Mouse (Mus musculus) small intestine, adult 10 weeks (tissue): Measurements from ENCODE around the gene Zbtb14. TPM values are rescaled to one million over a fixed set of nuclear protein-coding genes. Genes with fewer than 3 reads are reported as not detected.

Source experiments
- polyA plus RNA-seq: library from polyadenylated mRNA; stranded (reverse); fragments of 350-450 nt; fragmentation: Illumina TruSeq; extraction: RNeasy Lipid Tissue Mini Kit (QIAGEN cat#74804); gene quantifications from one replicate; pipeline ENCODE4 v1.2.3, GENCODE M21; 2014; ENCODE audit warnings: low replicate concordance

The Zbtb14 gene
- 14.8 TPM for polyA plus RNA-seq

DNA sequence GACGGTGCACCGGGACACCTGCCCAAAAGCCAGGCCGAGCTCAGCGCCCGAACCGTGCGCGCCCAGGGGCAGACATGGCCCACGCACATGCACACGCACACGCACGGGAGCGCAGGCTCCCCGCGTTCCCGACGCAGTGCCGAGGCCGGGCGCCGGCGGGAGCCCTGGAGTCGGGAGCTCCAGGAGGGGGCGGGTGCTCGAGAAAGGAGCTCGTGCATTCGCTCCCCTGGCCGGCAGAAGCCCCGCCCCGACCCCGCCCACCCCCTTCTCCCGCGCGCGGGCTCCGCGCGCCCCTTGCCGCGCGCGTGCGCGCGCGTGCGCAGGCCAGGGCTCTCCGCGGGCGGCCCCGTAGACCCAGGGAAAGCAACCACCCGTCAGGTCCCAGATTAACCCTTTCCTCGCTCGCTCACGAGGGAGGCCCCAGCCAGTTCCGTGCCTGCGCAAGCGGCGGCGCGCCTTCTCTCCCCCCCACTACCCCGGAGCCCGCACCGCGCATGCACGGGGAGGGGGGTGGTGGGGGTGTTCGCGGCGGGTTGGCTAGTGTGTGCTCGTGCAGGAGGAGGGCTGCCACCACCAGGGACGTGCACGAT lies at the start of gene Zbtb14:
Gene Zbtb14, plus strand, starts transcription at position 540 of the 590 bp plus-strand sequence.

DNA sequence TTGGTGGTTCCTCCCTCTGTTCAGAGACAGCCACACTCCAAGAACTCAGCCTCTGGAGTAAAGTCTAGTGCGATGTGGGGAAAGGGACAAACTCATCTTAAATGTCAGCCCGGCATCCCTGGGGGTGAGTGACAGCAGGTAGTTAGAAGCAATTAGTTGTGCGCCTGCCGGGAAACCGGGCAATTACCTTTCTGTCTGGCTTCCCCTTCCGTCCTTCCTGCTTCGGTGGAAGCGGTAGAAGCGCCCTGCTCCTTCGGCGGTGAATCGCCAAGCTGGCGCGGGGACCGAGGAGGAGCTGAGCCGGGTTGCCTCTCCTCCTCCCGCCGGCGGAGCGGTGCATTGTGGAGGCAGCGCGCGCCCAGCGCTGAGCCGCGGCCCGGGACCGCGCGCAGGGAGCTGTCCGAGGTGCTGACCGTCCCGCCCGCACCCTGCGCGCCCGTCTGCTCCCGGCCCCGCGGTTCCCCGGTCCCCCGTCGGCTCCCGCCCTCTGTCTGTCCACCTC lies 56.2 kb downstream of the Zbtb14 start, which contains the start of gene Akain1:
Gene Akain1, plus strand, starts transcription at position 337 of the 502 bp plus-strand sequence.

Other genes with a start within 250 kb of the Zbtb14 start
- not detected for gene Akain1, start 56.3 kb downstream of the Zbtb14 start, polyA plus RNA-seq